Mouse (Mus musculus) lung, adult 2 months (tissue): ENCODE data around the gene Kalrn.

Source experiments
- CTCF ChIP-seq: fragments of 200-500 bp; IDR thresholded peaks from 2 replicates; pipeline ENCODE4 v1.5.1; 2011; ENCODE audit warnings: mild to moderate bottlenecking, low read length, control low read depth; ENCODE audit not compliant: insufficient read depth
- POLR2A ChIP-seq: fragments of 200-500 bp; IDR thresholded peaks from 2 replicates; pipeline ENCODE4 v1.6.1; 2011; ENCODE audit warnings: low read depth, mild to moderate bottlenecking, control low read depth, low read length, borderline replicate concordance; ENCODE audit errors: extremely low read depth

- TF ChIP-seq POLR2A (no peak), CTCF (no peak)
Measured at GRCm38 (mm10) chr16:34003566-34004127, 569.7 kb downstream of the Kalrn start.
